Mouse (Mus musculus) ES-Bruce4 (cell line): ENCODE results near the gene Lyz2.

Source experiments
- CTCF ChIP-seq: IDR thresholded peaks from one replicate; pipeline ENCODE4 v1.8.1; 2011; ENCODE audit warnings: low read depth, low read length
- EP300 ChIP-seq: IDR thresholded peaks from 2 replicates; pipeline ENCODE4 v1.6.1; 2011; ENCODE audit warnings: low read depth, low read length; ENCODE audit not compliant: insufficient read depth
- POLR2A ChIP-seq: IDR thresholded peaks from one replicate; pipeline ENCODE4 v1.8.1; 2011; ENCODE audit warnings: low read length; ENCODE audit not compliant: insufficient read depth

DNA sequence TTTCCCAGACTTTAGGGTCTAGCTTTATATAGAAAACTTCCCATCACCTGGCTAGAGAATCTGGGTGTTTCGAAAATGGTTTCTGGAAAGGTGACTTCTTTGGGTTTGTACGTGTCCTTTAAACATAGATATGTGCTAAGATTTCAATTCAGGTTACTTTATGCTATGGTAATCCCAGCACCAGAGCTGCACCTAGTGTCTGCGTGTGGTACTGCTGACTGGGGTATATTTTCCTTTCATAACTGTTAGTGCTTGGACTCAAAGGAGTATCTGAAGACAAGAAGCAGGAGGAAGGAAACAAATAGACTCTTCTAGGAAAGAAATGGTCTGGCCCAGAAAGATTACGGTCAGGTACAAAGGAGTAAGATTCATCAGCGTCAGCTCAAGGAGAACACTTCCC is 48.4 kb upstream of the Lyz2 start:
- TF ChIP-seq CTCF, result no peak
- no peak for TF ChIP-seq POLR2A
- no peak for TF ChIP-seq EP300
